Comparison of ENCODE assay signal across 23 mouse cellular contexts in the genomic region with DNA sequence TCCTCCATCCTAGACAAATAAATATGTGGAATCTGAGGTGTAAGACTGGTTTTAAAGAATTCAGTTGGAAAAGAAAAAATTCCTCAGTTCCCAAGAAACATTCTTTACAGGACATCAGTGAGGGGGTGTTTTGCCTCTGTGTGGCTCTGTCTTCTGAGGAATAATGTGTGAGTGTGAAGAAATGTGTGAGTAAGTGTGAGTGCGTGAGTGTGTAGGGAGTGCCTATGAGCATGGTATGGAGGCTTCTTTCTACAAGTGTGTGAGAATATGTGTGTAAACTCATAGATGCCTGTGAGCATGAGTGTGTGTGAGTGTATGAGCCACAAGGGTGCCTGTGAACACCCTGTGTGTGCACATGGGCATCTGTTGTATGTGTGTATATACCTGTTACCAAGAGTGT.
DNase-seq lines count a peak whose midpoint lies in the region; ATAC-seq lines count a peak whose summit lies in the region.
"Had no signal": no experiment of that assay in that cellular context is flagged by ENCODE, and none has a peak within 500 bp of the region (broad histone marks: within the 10 kb centered on the region; RNA-seq: fewer than 3 reads in every experiment).

No protein-coding gene starts in this region.

- H3K4me1 ChIP-seq in megakaryocyte, embryonic 14.5 days, result no peaks in the 10 kb centered on the region
- H3K4me1 ChIP-seq: kidney, embryonic 15.5 days; midbrain, embryonic 12.5 days had no signal

- no peaks in the 10 kb centered on the region for H3K36me3 ChIP-seq in megakaryocyte, embryonic 14.5 days (replicated peaks; ENCODE audit: low read length)
- H3K36me3 ChIP-seq: embryonic facial prominence, embryonic 12.5 days; forebrain, embryonic 15.5 days; hindbrain, embryonic 12.5 days; kidney, embryonic 15.5 days; midbrain, embryonic 12.5 days had no signal

- H3K27me3 ChIP-seq in megakaryocyte, embryonic 14.5 days (replicated peaks), result peaks cover 56% of the 10 kb centered on the region
- H3K27me3 ChIP-seq: forebrain, embryonic 15.5 days; hindbrain, embryonic 12.5 days; kidney, embryonic 15.5 days had no signal

- no peaks in the 10 kb centered on the region for H3K9me3 ChIP-seq in megakaryocyte, embryonic 14.5 days
- H3K9me3 ChIP-seq: embryonic facial prominence, embryonic 12.5 days; forebrain, embryonic 15.5 days; hindbrain, embryonic 12.5 days; kidney, embryonic 15.5 days; midbrain, embryonic 12.5 days had no signal

- no peak for ATAC-seq in megakaryocyte, adult 5-6 weeks (ENCODE audit: poor library complexity, severe bottlenecking)
- ATAC-seq: liver, postnatal 0 days; lung, postnatal 0 days had no signal

- peak; percentile 32 to 73 for DNase-seq in frontal cortex, adult 2 months (ENCODE audit: extremely low spot score in 1 of 2, low spot score in 1 of 2)
- DNase-seq in frontal cortex, postnatal 25 days (ENCODE audit: low spot score in 2 of 2), result no peak
- peak; percentile 82 for DNase-seq in brain, adult 2 months (ENCODE audit: low read depth, low spot score)
- DNase-seq in left cerebral cortex, adult 9 months (ENCODE audit: low spot score in 2 of 2), result peak; percentile 31 to 52
- no peak for DNase-seq in layer of hippocampus, adult 9-10 months (ENCODE audit: low spot score)
- no peak for DNase-seq in thymus, postnatal 36 days
- DNase-seq: adrenal gland, adult 2 months; B cell, adult 2 months; cerebellum, adult 11-12 months; cerebellum, postnatal 10 days; heart, adult 2 months; kidney, adult 11 months; kidney, postnatal 36 days; liver, postnatal 0 days had no signal

- peak overlapping the region; percentile 2 for H3K4me3 ChIP-seq in megakaryocyte, embryonic 14.5 days (replicated peaks)
- H3K4me3 ChIP-seq: embryonic facial prominence, embryonic 12.5 days; erythroblast, embryonic 14.5 days; forebrain, embryonic 15.5 days; heart, adult 2 months; hindbrain, embryonic 12.5 days; kidney, embryonic 15.5 days; midbrain, embryonic 12.5 days had no signal

Comparison
In these comparisons a context has a peak if more than half of its experiments do, and no peak if none do; other contexts are left out.
1. DNase-seq: peak in frontal cortex, adult 2 months (2 of 2), brain, adult 2 months (single experiment) and left cerebral cortex, adult 9 months (2 of 2); none in frontal cortex, postnatal 25 days (0 of 2), layer of hippocampus, adult 9-10 months (single experiment) and thymus, postnatal 36 days (0 of 2).